Mouse (Mus musculus) bone marrow macrophage, adult 2 months (primary cell): ENCODE measurements at regions not wholly inside any gene's neighbourhood (a gene's known extent, or its start where the extent isn't known, plus 50 kb on each side); places are given as distances from the start of the nearest gene placed in this dataset.

Experiments used
- CTCF ChIP-seq: IDR thresholded peaks from 2 replicates; pipeline ENCODE4 v1.5.1; 2012; ENCODE audit warnings: low read depth, mild to moderate bottlenecking, low read length, moderate library complexity
- POLR2A ChIP-seq: IDR thresholded peaks from 2 replicates; pipeline ENCODE4 v1.6.1; 2012; ENCODE audit warnings: mild to moderate bottlenecking, low read depth, low read length, borderline replicate concordance

DNA sequence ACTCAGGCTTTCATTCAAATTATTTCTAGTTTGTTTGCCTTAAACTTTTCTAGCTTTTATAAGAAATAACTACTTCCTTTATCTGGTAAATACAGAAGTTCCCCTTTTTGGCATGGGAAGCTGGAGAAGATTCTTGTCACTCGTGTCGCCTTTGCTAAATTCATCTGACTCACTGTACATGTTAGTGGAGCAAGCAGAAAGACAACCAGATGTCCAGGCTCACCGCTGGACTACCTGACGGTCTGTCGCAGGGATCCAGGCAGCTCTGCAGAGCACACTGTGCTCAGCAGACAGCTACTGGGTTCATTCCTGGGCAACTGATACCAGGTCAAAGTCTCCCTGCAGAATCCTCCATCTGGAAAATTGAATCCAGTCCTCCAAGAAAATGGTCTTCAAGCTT, 85.0 kb upstream of the Mtap start:
- TF ChIP-seq POLR2A (no peak), CTCF (no peak)
